Mouse (Mus musculus): Measurements from ENCODE around the gene Med28.

The Med28 gene

DNA sequence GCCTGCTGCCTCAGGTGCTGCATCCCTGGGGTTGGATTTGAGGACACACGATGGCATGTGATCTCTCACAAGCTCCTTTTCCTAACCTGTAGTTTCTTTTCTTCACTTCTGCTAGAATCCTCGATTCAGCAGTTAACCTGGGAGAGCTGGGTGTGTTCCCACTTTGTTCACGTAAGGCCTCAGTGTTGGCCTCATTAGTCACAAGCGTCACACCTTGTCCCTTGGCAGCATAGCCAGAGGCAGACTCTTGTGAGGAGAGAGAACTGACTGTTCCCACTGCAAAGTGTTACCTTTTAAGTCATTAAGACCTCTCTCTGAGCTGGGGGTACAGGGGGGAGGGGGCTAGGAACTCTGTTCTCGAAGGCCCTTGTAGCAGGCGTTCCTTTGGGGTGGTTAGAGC lies 7.1 kb upstream of the Med28 start:
- DNase-seq (ENCODE audit: low spot score), result no peak

DNA sequence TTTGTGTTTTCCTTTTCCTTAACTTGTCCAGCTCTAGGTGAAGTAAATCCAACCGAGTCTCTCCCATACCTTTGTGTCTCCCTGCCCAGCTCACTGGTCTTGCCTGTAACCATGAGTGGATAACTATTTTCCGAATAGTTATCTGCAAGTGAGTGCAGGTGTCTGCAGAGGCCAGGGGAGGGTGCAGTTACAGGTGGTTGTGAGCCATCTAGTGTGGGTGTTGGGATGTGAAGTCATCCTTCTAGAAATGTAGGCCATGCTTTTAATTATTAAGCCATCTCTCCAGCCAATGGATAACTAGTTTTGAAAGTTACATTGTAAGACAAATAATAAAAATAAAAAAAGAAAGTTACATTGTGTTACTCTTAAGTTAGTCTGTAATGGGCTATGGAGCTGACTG lies 6.5 kb upstream of the Med28 start:
- no peak for DNase-seq (ENCODE audit: low spot score)

DNA sequence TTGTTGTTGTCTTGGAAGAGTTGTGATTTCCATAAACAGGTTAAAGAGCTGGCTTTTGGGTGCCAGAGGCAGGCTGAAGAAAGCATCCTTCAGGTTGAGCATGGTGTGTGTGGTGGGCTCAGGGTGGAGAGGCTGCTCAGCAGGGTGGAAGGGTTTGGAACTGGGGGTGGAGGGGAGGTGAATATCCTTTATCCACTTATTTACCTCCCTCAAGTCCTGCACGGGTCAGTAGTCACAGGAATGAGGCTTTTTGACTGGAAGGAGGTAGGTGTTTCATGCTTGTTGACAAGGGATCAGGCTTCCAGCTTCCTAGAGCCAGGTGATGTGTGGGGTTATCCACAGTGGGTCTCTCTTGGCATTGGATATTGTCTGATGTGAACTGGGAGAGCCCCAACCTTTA lies 5.4 kb upstream of the Med28 start:
- DNase-seq (ENCODE audit: low spot score), result no peak

DNA sequence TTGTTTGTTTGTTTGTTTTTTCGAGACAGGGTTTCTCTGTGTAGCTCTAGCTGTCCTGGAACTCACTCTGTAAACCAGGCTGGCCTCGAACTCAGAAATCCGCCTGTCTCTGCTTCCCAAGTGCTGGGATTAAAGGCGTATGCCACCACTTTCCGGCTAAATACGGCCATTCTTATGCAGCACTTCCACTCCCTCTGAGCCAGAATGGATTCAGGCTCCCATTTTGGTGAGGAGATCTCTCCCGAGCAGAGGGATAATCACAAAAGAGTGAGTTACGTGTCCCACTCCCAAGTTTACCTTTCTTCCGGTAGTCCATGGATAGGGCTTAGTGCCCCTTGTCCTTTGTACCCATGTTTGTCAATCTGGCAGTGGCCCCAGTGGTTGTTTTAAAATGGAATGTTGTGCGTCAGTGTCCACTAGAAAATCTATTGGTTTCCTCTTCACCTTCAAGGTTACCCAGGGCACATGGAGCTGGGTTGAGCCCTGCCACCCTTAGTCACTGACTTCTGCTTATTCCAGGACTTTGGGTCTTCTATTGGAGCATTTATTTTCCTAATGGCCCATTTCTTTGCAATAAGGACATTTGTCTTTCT lies 4.8 kb upstream of the Med28 start:
- no peak for DNase-seq (ENCODE audit: low spot score)

DNA sequence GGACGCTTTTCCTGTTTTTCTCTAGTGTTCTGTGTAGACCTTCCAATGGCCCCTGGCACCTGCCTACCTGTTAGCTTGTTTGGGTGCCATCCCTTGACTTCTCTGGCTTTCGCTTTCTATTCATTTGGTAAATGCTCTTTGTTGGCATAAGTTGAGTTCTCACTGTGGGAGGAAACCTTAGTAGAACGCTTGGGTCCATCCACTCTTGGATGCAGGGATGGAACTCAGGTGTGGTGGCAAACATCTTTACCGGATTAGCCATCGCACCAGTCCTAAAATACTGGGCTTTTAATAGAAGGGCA lies 731 bp downstream of the Med28 start:
- DNase-seq (ENCODE audit: low spot score), result no peak

DNA sequence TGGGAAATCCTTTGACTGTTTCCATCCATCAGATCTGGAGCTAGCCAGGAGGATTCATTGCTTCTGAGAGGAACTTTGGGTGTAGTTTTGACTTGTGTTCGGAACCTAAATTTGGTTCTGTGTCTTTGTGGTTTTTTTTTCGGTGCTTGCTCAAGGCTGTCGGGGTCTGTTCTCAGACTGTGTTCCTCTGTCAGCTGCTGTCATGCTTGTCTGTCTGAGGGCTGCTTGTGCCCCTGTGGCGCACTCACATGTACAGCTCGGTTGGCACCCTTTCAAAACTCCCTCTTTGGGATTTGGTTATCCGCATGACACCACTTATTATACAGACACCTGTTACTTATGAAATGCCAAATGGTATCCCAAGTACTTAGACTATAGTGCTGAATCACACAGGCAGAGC lies 1.6 kb downstream of the Med28 start:
- DNase-seq (ENCODE audit: low spot score), result no peak

DNA sequence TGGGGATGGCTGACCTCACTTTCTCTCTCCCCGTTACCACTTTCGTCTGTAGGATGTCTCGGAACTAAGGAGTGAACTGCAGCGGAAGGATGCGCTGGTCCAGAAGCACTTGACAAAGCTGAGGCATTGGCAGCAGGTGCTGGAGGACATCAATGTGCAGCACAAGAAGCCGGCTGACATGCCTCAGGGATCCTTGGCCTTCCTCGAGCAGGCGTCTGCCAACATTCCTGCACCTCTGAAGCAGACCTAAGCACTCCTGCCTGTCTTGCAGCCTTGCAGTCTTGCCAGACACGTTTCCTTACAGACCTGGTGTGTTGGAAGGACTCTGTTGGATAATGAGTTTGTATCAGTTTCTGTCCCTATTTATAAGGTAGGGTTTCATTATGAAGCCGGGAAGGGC lies 5.1 kb downstream of the Med28 start:
- DNase-seq (ENCODE audit: low spot score), result no peak

DNA sequence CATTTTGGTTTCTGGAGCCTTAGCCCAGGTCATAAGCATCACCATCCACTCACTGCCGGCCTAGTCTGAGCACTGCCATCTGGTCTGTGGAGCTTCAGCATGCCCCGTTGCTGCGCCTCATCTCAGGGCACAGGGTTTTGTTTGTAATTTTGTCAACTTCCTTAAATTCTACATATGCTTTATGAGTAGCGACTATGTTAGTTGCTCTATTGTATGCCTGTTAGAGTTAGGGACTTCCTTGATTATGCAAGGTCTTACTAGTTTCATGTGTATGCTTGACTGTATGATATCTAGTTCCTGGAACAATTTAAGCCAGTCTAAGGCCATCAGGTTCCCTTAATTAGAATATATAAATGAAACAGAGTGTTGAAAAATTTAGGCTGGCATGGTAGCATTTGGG lies 6.3 kb downstream of the Med28 start:
- DNase-seq (ENCODE audit: low spot score), result no peak

DNA sequence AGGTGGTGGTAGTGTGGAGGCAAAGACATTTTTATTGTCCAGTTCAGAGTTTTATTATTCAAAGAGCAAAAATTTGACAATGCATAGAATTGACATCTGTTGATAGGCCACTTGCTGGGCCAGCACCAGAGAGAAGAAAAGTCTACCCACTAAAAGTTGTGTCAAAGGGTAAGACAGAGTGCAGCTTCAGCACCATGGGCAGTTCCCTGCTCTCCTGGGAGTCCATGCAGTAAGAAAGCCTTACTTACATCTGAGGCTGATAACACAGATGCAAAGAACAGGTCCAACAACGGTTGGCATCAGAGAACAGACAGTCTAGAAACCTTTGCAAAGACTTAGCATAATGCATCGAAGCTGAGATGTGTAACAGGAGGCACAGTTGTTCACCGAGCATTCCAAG lies 9.7 kb downstream of the Med28 start:
- peak; percentile 46 for DNase-seq (ENCODE audit: low spot score)

DNA sequence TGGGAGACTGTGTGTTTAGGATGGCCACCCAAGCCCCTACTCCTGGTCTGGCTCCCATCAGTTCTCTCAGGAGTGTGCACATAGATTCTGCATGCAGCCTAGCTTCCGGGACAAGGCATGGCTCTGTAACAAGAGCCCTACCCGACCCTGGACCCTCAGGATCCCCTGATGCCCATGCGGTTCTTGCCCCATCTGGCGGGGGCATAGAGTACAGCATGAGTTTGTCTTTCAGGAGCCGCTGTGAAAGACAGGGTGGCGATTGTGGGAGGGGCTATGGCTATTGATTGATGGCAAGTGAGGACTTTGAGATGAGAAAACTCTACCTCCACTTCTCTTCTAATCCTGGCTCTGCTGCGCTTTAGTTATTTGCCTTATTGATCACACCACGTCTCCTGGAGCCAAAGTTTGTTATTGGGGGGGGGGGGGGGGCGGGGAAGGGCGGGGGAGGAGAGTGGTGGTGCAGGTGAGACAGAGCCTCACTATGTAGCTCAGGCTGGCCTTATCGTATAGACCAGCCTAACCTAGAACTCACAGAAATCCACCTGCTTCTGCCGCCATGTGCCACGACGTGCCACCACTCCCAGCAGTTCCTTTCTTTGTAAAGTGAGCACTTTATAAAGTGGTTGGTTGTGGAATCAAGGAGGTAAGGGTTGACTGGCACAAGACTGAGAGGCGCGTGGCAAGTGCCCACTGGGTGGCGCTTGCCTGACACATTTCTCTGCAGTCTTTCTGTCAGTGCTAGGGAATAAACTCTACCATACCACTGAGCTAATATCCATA lies 14.5 kb downstream of the Med28 start:
- DNase-seq (ENCODE audit: low spot score), result peak; percentile 76

DNA sequence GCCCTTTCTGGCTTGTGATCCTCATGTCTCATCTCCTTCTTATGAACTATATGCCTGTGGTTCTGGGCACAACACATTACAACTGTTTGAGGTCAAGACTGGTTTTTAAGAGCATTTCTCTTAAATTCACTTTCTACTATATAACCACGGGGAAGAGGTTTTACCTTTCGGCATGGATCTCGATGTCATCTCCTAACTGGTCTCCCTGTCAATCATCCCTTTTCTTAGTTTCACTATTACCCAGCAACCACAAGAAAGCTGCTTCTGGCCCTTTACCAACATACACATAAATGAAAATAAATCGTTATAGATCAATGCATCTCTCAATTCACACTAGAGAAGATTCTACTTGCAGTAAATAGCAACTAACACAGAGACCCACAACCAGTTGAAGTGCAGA lies 15.1 kb downstream of the Med28 start:
- no peak for DNase-seq (ENCODE audit: low spot score)

DNA sequence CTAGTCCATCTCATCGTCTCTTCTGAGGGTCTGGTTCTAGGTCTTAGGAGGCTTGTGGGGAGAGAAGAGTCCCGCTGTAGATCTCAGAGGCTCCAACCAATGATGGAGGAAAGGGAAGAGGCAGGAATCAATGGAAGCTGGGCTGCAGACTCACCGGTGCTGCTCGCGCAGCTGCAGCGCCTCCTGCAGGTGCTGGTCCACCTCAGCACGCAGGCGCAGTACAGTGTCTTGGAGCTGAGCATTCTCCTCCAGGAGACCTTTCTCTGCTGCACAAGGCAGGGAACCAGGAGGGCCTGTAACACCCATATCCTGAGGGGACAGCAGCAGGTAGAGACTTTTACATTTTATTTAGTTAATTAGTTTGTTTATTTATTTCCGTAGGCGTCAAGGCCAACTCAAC lies 19.5 kb downstream of the Med28 start:
- no peak for DNase-seq (ENCODE audit: low spot score)

DNA sequence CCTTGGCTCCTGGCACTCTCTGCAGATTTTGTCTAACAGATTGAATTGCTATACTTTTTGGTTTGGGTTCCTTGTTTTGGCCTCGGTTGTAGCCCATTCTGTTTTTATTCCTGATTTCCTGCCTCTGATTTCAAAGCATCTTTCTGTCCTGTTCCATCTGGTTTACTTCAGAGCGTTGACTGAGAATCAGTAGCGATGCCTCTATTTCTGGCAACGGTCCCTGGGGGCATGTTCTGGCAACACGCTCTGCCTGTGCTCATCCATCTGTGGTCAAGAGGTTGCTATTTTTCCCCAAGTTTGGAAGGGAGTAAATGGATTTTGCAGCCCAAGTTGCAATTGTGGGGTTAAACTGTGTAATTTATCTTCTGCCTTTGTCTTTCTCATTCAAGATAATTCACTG lies 23.3 kb downstream of the Med28 start:
- no peak for DNase-seq (ENCODE audit: low spot score)

DNA sequence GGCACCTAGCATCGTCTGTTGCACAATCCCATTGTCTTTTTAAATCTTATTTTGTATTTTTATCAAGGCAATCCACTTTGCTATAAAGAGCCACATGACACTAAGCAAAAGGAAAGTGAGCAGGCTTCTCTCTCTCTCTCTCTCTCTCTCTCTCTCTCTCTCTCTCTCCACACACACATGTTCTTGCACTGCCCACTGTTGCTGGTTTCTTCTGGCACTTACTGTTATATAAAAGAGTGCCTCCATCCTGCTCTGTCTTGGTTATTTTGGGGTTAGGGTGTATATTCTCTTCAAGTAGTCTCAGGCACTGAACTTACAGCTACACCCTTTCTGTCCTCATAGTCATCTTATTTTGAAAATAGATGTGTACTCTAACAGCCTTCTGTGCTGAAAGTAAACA lies 29.6 kb downstream of the Med28 start:
- DNase-seq (ENCODE audit: low spot score), result no peak

DNA sequence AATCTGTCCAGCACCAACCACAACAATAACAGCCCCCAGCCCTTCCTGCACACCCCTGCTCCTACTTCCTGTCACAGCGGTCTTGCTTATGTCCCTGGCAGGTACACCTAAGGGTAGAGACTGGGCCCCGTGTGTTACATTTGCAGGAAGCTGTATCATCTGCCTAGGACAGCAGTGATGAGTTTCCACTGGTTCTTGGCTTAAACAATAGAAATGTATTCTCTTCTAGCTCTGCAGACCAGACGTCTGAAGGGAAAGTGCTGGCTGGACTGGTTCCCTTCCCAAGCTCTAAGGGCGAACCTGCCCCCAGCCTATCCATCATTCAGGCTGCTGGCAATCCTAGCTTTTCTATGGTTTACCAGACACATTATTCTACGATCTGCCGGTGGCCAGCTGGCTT lies 44.0 kb downstream of the Med28 start:
- DNase-seq (ENCODE audit: low spot score), result no peak

DNA sequence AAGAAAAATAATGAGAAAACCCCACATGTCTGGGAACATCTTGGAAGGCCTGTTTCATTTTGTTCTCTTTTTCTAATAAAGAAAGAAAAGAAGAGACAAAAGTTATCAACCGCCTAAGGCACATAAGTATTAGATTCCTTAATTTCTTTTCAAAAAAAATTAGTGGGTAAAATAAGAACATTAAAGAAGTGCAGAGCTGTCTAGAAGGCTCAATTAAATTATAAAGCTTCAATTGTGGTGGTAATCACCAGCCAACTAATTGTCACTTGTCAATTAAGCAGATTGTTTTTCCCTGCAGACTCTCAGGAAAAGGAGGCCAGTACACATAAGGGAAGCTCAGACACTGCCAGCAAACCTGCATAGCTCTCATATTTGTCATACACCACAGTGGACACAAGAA lies 45.8 kb downstream of the Med28 start:
- DNase-seq (ENCODE audit: low spot score), result no peak

DNA sequence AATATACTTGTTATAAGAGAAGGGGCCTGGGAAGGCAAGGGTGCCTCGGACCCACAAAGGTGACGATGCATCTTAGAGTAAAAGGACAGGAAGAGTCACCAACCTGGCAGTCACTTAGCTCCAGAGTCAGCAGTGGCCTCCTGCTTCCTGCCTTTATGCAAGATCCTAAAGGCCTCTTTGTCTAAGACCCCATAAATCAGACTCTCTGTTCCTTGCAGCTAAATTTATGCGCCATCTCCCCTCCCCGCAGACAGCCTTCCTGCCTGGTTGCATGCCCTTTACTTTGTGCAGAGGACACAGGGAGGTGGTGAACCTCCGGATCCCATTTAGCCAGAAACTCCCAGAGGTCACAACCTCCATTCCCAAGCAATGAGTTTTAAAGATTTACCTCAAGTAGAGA lies 52.8 kb downstream of the Med28 start:
- peak; percentile 22 for DNase-seq (ENCODE audit: low spot score)

DNA sequence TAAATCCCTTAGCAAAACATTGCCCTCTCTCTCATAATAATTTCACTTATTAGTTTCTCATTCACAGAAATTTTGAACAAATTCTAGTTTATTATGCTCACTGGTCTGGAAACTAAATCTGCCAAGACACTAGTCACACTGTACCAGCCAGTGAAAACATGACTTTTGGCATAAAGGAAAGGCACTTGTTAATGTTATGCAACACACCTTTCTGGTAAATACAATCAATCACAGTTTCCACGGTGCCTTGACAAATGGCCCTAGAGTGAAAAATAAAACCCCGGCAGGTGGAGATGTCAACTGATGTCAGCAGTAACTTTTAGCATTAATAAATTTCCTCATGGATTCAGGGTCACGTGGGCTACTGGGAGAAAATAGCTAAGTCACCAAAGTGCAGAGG lies 56.7 kb downstream of the Med28 start:
- DNase-seq (ENCODE audit: low spot score), result no peak

DNA sequence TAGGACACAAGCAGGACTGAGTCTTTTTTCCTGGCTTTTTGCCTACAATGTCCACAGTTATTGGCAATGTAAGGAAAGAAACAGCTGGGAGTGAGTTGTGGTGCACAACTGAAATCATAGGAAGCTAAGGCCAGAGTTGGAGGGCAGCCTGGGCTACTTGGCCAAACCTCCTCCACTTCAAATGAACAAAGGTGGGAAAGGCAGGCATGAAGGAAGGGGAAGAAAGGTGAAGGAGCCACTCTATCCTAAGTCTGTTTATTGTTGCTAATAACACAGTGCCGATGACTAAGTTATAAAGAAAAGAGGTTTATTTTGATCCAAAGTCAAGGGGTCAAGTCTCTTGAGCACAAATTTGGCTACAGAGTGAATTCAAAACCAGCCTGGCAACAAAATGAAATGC lies 57.3 kb downstream of the Med28 start:
- DNase-seq (ENCODE audit: low spot score), result no peak
